Comparison of ENCODE assay signal across 8 mouse cellular contexts in genomic region chr7:127016486-127016938, GRCm38 (mm10). TPM values are rescaled to one million over a fixed set of nuclear protein-coding genes. Genes with fewer than 3 reads are reported as not detected.
A peak's percentile ranks its signal among the peaks of the same experiment; 100 is the strongest.
DNase-seq lines count a peak whose midpoint lies in the region; ATAC-seq and TF ChIP-seq lines count a peak whose summit lies in the region.

No protein-coding gene starts in this region.

- H3K27me3 ChIP-seq in heart, embryonic 10.5 days (ENCODE audit: insufficient read depth, poor library complexity, severe bottlenecking): no peaks in the 10 kb centered on the region
- H3K27me3 ChIP-seq in hindbrain, embryonic 14.5 days (ENCODE audit: control insufficient read depth, insufficient read depth, low read length): no peaks in the 10 kb centered on the region

- no peaks in the 10 kb centered on the region for H3K9me3 ChIP-seq in heart, embryonic 10.5 days
- H3K9me3 ChIP-seq in ES-E14 (ENCODE audit: control insufficient read depth, insufficient read depth, low read depth, low read length): no peaks in the 10 kb centered on the region
- H3K9me3 ChIP-seq in hindbrain, embryonic 14.5 days (ENCODE audit: control insufficient read depth, low read length): no peaks in the 10 kb centered on the region

- in situ Hi-C loops in ES-E14 (cut with MboI; ENCODE audit: low sequenced_read_pairs in 2 of 2, unreplicated experiment in 2 of 2): no loop called here

- peak; percentile 49 for ATAC-seq in common myeloid progenitor, adult 5-6 weeks (replicated peaks; ENCODE audit: low read depth, poor library complexity, severe bottlenecking)
- peak; percentile 32 for ATAC-seq in hindbrain, embryonic 14.5 days (ENCODE audit: low FRiP score)

- H3K36me3 ChIP-seq in heart, embryonic 10.5 days: peaks cover 33% of the 10 kb centered on the region
- H3K36me3 ChIP-seq in ES-E14 (ENCODE audit: control insufficient read depth, insufficient read depth, low read length, poor library complexity, severe bottlenecking): peaks cover 12% of the 10 kb centered on the region
- peaks cover 38% of the 10 kb centered on the region for H3K36me3 ChIP-seq in hindbrain, embryonic 14.5 days (replicated peaks; ENCODE audit: control insufficient read depth, insufficient read depth)

- WGBS in heart, embryonic 10.5 days: under 1% methylated on average over 22 of the region's 22 CpGs
- WGBS in hindbrain, embryonic 14.5 days: 0% methylated on average over 22 of the region's 22 CpGs

- DNase-seq in heart, embryonic 10.5 days (ENCODE audit: low spot score): peak; percentile 90
- no peak for DNase-seq in heart, adult 9 months (ENCODE audit: low spot score in 2 of 2)
- DNase-seq in ES-E14 (ENCODE audit: low read depth, low spot score): no peak
- DNase-seq in hindbrain, embryonic 14.5 days (ENCODE audit: low spot score): no peak
- DNase-seq in lung, postnatal 36 days: peak; percentile 74
- peak; percentile 49 for DNase-seq in skeletal muscle tissue, adult 2 months (ENCODE audit: low read depth, low spot score)
- no peak for DNase-seq in spleen, adult 18-20 months

- H3K4me2 ChIP-seq in hindbrain, embryonic 14.5 days (replicated peaks): peak overlapping the region; percentile 76

- H3K4me3 ChIP-seq in heart, embryonic 10.5 days: peak overlapping the region; percentile 94
- peak overlapping the region; percentile 73 to 91 for H3K4me3 ChIP-seq in ES-E14 (ENCODE audit: insufficient read depth in 1 of 2, low read depth in 1 of 2, low read length in 2 of 2, poor library complexity in 1 of 2, severe bottlenecking in 1 of 2)
- peak overlapping the region; percentile 57 for H3K4me3 ChIP-seq in hindbrain, embryonic 14.5 days (replicated peaks; ENCODE audit: low read length)

- peaks cover 78% of the 10 kb centered on the region for H3K4me1 ChIP-seq in heart, embryonic 10.5 days
- H3K4me1 ChIP-seq in ES-E14 (ENCODE audit: control insufficient read depth in 2 of 2, insufficient read depth in 2 of 2, low read length in 2 of 2, poor library complexity in 1 of 2): peaks cover 2 to 7% of the 10 kb centered on the region in 2 experiments; a peak in 3 of 4 replicates
- peaks cover 46% of the 10 kb centered on the region for H3K4me1 ChIP-seq in hindbrain, embryonic 14.5 days (replicated peaks; ENCODE audit: control insufficient read depth, insufficient read depth, low read length)

- H3K27ac ChIP-seq in heart, embryonic 10.5 days: peak overlapping the region; percentile 99
- peak overlapping the region; percentile 84 for H3K27ac ChIP-seq in ES-E14 (ENCODE audit: insufficient read depth, low read depth, low read length, poor library complexity, severe bottlenecking)
- peak overlapping the region; percentile 96 for H3K27ac ChIP-seq in hindbrain, embryonic 14.5 days

- H3K9ac ChIP-seq in ES-E14 (ENCODE audit: insufficient read depth, low read depth, low read length, poor library complexity, severe bottlenecking): peak overlapping the region; percentile 95
- H3K9ac ChIP-seq in hindbrain, embryonic 14.5 days: peak overlapping the region; percentile 90

TF ChIP-seq in ES-E14, 5 proteins besides CTCF, POLR2A, EP300 and RAD21:
- no peak for TF ChIP-seq MAFK (IDR thresholded peaks at IDR 0.05; ENCODE audit: insufficient read depth, low read depth, low read length)
- TF ChIP-seq ZNF384 (IDR thresholded peaks at IDR 0.05; ENCODE audit: low read depth, low read length): no peak
- no peak for TF ChIP-seq HCFC1 (IDR thresholded peaks at IDR 0.05; ENCODE audit: borderline replicate concordance, insufficient read depth, low read length)
- no peak for TF ChIP-seq CHD2 (IDR thresholded peaks at IDR 0.05; ENCODE audit: low read depth, low read length)
- TF ChIP-seq ZC3H11A (IDR thresholded peaks at IDR 0.05; ENCODE audit: borderline replicate concordance, low read depth, low read length): no peak

RNA-seq across cellular contexts. Expression of gene Pagr1b, which starts 0.2 kb away (rescaled TPM):
- polyA plus RNA-seq in heart, embryonic 10.5 days (2016; fragmentation: Nextera tagmentation; extraction: Ambion mirVana): 0.41 TPM in 1 of 2 replicates, not detected in the other
- 0.63 and 1.3 TPM in 2 replicates for total RNA-seq in ES-E14 (2012; rRNA removed)
- total RNA-seq in common myeloid progenitor, adult 5-6 weeks (2017): not detected in 2 replicates
- 0.70 TPM in 1 of 2 replicates, not detected in the other for polyA plus RNA-seq in hindbrain, embryonic 14.5 days (2014; fragmentation: Nextera tagmentation; extraction: Ambion mirVana)

RNA-seq across cellular contexts. Expression of gene Pagr1a, which starts 0.6 kb away (rescaled TPM):
- polyA plus RNA-seq in heart, embryonic 10.5 days (2016; fragmentation: Nextera tagmentation; extraction: Ambion mirVana): 64.1 and 99.6 TPM in 2 replicates
- total RNA-seq in ES-E14 (2012; rRNA removed): 12.1 and 32.3 TPM in 2 replicates
- total RNA-seq in common myeloid progenitor, adult 5-6 weeks (2017): 36.7 TPM in 1 of 2 replicates, not detected in the other
- polyA plus RNA-seq in hindbrain, embryonic 14.5 days (2014; fragmentation: Nextera tagmentation; extraction: Ambion mirVana): 31.5 and 38.6 TPM in 2 replicates

RNA-seq across cellular contexts. Expression of gene Mvp, which starts 2.1 kb away (rescaled TPM):
- polyA plus RNA-seq in heart, embryonic 10.5 days (2016; fragmentation: Nextera tagmentation; extraction: Ambion mirVana): 8.4 and 9.9 TPM in 2 replicates
- total RNA-seq in ES-E14 (2012; rRNA removed): 49.2 and 56.0 TPM in 2 replicates
- 19.3 and 21.8 TPM in 2 replicates for total RNA-seq in common myeloid progenitor, adult 5-6 weeks (2017)
- 3.4 and 4.0 TPM in 2 replicates for polyA plus RNA-seq in hindbrain, embryonic 14.5 days (2014; fragmentation: Nextera tagmentation; extraction: Ambion mirVana)

RNA-seq across cellular contexts. Expression of gene Gm42742, which starts 4.4 kb away (rescaled TPM):
- 20.6 and 46.6 TPM in 2 replicates for polyA plus RNA-seq in heart, embryonic 10.5 days (2016; fragmentation: Nextera tagmentation; extraction: Ambion mirVana)
- 23.4 and 38.4 TPM in 2 replicates for total RNA-seq in ES-E14 (2012; rRNA removed)
- 30.9 and 33.1 TPM in 2 replicates for total RNA-seq in common myeloid progenitor, adult 5-6 weeks (2017)
- 51.9 and 52.3 TPM in 2 replicates for polyA plus RNA-seq in hindbrain, embryonic 14.5 days (2014; fragmentation: Nextera tagmentation; extraction: Ambion mirVana)

RNA-seq across cellular contexts. Expression of gene Prrt2, which starts 4.5 kb away (rescaled TPM):
- polyA plus RNA-seq in heart, embryonic 10.5 days (2016; fragmentation: Nextera tagmentation; extraction: Ambion mirVana): 2.4 and 3.2 TPM in 2 replicates
- 0.36 and 0.85 TPM in 2 replicates for total RNA-seq in ES-E14 (2012; rRNA removed)
- 1.3 TPM in 1 of 2 replicates, not detected in the other for total RNA-seq in common myeloid progenitor, adult 5-6 weeks (2017)
- 46.7 and 57.0 TPM in 2 replicates for polyA plus RNA-seq in hindbrain, embryonic 14.5 days (2014; fragmentation: Nextera tagmentation; extraction: Ambion mirVana)

Comparison
In these comparisons a context has a peak if more than half of its experiments do, and no peak if none do; other contexts are left out.
1. DNase-seq: peak in heart, embryonic 10.5 days (single experiment), lung, postnatal 36 days (single experiment) and skeletal muscle tissue, adult 2 months (single experiment); none in heart, adult 9 months (0 of 2), ES-E14 (single experiment), hindbrain, embryonic 14.5 days (single experiment) and spleen, adult 18-20 months (0 of 2).
2. Peak in every context shown above with its lines, with median percentiles within 50 percentile points of each other: H3K27ac ChIP-seq and H3K4me3 ChIP-seq.